Mouse (Mus musculus) heart, embryonic 16.5 days (tissue): ENCODE data around the gene Plod1. TPM values are rescaled to one million over a fixed set of nuclear protein-coding genes. Genes with fewer than 3 reads are reported as not detected.

Experiments used
- ATAC-seq: fragments of 200-750 bp; cut with Nextera tagmentation; replicated peaks from 2 replicates; pipeline ENCODE4 v1.8.0; 2017; ENCODE audit warnings: moderate number of reproducible peaks; ENCODE audit not compliant: insufficient read depth, low FRiP score; ENCODE audit errors: extremely low read depth
- H3K27ac ChIP-seq: fragments of 300-500 bp; sonication (generic); 2 replicates; pipeline ENCODE4 v1.5.1; 2014; ENCODE audit warnings: mild to moderate bottlenecking, low read length, control low read depth, moderate library complexity
- H3K27me3 ChIP-seq: fragments of 300-500 bp; sonication (generic); 2 replicates; pipeline ENCODE4 v1.6.1; 2014; ENCODE audit warnings: low read length, mixed read lengths; ENCODE audit not compliant: control insufficient read depth, insufficient read depth
- H3K36me3 ChIP-seq: fragments of 300-500 bp; sonication (generic); 2 replicates; pipeline ENCODE4 v1.6.1; 2014; ENCODE audit not compliant: control insufficient read depth, insufficient read depth
- H3K4me1 ChIP-seq: fragments of 300-500 bp; sonication (generic); 2 replicates; pipeline ENCODE4 v1.6.1; 2014; ENCODE audit warnings: low read length, mixed read lengths; ENCODE audit not compliant: control insufficient read depth, insufficient read depth
- H3K4me2 ChIP-seq: fragments of 300-500 bp; sonication (generic); 2 replicates; pipeline ENCODE4 v1.6.1; 2014; ENCODE audit warnings: low read depth, mild to moderate bottlenecking, control low read depth, low read length
- H3K4me3 ChIP-seq: fragments of 300-500 bp; sonication (generic); 2 replicates; pipeline ENCODE4 v1.5.1; 2014; ENCODE audit warnings: mild to moderate bottlenecking, control low read depth, low read length
- H3K9ac ChIP-seq: fragments of 300-500 bp; sonication (generic); 2 replicates; pipeline ENCODE4 v1.6.1; 2014; ENCODE audit warnings: low read length, control low read depth
- H3K9me3 ChIP-seq: fragments of 300-500 bp; sonication (generic); replicated peaks from 2 replicates; pipeline ENCODE4 v1.6.1; 2016; ENCODE audit warnings: low read length; ENCODE audit not compliant: control insufficient read depth
- WGBS: fragments of 180-500 bp; shearing (Covaris S2); extraction: QIAGEN DNeasy Blood & Tissue Kit; methylation state at CpG from one replicate; pipeline ENCODE4 v1.1.7; 2014; 5-methylcytosine and 5-hydroxymethylcytosine counted together
- polyA plus RNA-seq: library from polyadenylated mRNA; unstranded; fragments of >200 nt; fragmentation: Nextera tagmentation; extraction: Ambion mirVana; gene quantifications from 2 replicates; pipeline ENCODE4 v1.2.1, GENCODE M21; 2015

Plod1 gene
- polyA plus RNA-seq, 1 experiment from 2014 or later = 58.5 TPM

DNA sequence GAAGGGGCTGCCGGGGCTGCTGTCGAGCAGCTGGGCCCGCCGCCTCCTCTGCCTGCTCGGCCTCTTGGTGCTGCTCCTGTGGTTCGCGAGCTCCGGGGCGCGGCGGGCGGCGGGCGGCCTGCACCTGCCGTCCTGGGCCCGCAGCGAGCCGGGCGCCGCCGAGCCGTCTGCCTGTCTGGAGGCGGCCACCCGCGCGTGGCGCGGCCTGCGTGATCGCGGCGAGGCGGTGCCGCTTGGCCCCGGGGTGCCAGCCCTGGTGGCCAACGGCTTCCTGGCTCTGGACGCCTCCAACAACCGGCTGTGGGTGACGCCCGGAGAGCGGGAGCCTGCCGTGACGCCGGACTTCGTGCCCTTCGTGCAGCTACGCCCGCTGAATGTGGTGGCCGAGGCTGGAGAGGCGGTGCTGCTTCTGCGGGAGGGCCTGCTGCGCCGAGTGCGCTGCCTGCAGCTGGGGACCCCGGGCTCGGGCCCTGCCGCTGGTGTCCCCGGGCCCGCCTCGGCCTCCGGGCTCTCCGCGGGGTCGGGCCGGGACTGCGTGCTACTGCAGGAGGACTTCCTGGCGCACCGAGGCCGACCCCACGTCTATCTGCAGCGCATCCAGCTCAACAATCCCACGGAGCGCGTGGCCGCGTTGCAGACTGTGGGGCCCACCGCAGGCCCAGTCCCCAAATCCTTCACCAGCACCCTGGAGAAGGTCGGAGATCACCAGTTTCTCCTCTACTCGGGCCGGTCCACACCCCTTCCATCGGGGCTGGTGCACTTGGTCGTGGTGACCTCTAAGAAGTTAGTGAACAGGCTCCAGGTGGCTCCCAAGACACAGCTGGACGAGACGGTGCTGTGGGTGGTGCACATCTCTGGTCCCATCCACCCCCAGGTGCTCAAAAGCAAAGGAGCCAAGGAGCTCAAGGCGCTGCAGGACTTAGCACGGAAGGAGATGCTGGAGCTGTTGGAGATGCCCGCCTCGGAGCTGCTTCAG, 4.8 kb upstream of the Plod1 start:
- no peaks in the 10 kb centered on the region for H3K9me3 ChIP-seq
- H3K4me1 ChIP-seq = peaks cover 45% of the 10 kb centered on the region
- H3K4me2 ChIP-seq = peak overlapping the region; percentile 94
- peak overlapping the region; percentile 84 for H3K9ac ChIP-seq
- peak overlapping the region; percentile 72 for H3K4me3 ChIP-seq
- H3K27ac ChIP-seq = peak overlapping the region; percentile 75
- no peaks in the 10 kb centered on the region for H3K27me3 ChIP-seq
- peaks cover 25% of the 10 kb centered on the region for H3K36me3 ChIP-seq
- peak; percentile 20 for ATAC-seq
- 5% methylated on average over 84 of the region's 88 CpGs for WGBS

DNA sequence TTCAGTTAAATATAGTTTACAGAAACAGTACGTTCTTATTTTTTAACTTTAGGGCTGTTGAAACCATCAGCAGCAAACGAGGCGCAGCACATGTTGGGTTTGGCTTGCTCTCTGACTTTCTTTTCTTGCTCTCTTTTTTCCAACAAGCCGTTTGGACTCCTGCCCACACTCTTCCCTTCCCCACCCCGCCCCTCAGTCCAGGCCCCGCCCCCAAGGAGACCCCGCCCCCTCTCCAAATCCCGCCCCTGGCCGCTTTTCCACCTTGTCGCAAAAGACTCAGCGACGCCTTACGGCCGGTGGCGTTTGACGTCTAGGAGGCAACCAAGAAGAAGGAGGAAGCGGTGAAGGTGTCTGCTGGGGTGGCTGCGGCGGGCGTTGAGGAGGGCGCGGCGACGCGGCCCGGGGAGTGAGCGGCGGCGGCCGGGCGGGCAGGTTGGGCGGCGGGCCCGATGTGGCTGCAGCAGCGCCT, 4.0 kb upstream of the Plod1 start, which contains the start of gene 2510039O18Rik:
TSS of gene 2510039O18Rik (plus strand) at position 320 of the 469 bp plus-strand sequence.
- peak within 1 kb of the TSS; percentile 72 for H3K4me3 ChIP-seq
- H3K27ac ChIP-seq = peak within 1 kb of the TSS; percentile 82
- no peaks in the 10 kb centered on the region for H3K27me3 ChIP-seq
- H3K9me3 ChIP-seq = no peaks in the 10 kb centered on the region
- H3K9ac ChIP-seq = peak within 1 kb of the TSS; percentile 84
- peak; percentile 53 for ATAC-seq
- H3K36me3 ChIP-seq = peaks cover 18% of the 10 kb centered on the region
- H3K4me2 ChIP-seq = peak within 1 kb of the TSS; percentile 94
- WGBS = 1% methylated on average over 29 of the region's 35 CpGs
- peaks cover 49% of the 10 kb centered on the region for H3K4me1 ChIP-seq

DNA sequence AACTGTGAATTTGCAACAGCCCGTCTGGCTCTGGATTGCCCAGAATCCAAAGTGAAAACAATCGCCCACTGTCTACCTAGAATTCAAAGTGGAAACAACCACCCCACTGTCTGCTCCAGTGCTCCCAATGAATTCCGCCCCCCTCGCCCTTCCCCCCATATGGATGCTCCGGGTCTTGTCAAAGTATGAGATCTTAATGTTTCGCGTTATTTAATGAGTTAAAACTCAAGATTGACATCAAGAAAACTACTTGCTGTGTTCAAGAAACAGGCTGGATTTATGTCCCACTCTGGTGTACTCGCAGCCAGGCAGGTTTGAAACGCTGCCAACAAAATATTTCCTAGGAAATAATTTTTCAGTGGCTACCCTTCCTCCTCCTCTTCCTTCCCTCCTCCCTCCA, 3.5 kb upstream of the Plod1 start:
- Histone ChIP-seq H3K36me3 (peaks cover 14% of the 10 kb centered on the region), H3K9me3 (no peaks in the 10 kb centered on the region), H3K4me3 (peak overlapping the region; percentile 72; the same call in 1 of the 2 replicates), H3K27ac (peak overlapping the region; percentile 82), H3K4me1 (peaks cover 52% of the 10 kb centered on the region), H3K9ac (no peak overlapping the region), H3K4me2 (peak overlapping the region; percentile 50), H3K27me3 (no peaks in the 10 kb centered on the region)
- WGBS = 46% methylated on average over 9 of the region's 9 CpGs
- no peak for ATAC-seq

DNA sequence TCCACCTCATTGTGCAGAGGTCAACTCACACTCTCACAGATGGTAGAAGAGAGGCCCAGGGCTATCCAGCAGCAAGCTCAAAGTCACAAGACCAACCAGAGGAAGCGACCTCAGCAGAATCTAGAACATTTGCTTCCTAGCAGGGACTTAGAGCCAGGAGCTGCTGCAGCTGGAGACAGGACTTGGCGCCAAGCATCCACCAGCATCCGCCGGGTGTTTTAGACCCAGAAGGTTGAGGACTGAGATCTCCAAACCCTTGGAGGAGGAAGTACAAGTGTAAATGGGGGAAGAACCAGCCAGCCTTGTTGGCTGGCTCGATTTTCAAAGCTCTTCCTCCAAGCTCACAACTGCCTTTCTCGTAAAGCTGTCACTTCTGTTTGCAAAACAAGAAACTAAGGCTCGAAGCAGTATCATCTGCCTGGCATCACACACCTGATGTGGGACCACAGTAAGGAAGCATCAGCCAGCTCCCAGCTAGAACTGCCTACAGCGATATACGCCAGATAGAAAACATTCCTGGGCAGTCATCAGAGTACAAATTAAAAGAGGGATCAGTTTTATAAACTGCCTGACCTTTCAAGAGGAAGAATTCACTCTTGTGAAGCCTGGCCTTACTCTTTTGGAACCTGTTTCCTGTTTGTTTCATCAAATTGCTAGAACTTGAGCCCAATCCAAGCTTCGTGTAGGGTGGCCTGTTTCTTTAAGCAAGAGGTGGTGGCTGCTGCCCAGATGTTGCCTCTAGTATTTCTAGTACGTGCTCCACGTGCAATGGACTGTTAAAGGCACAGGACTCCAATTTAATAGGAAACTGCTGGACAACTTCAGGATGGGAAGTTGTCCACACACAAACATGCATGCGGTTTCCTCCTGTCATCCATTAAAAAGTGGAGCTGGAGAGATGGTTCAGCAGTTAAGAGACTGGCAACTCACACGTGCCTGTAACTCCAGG, 1.9 kb upstream of the Plod1 start:
- Histone ChIP-seq H3K27ac (peak overlapping the region; percentile 61), H3K36me3 (no peaks in the 10 kb centered on the region), H3K27me3 (no peaks in the 10 kb centered on the region), H3K9ac (no peak overlapping the region), H3K9me3 (no peaks in the 10 kb centered on the region), H3K4me2 (no peak overlapping the region), H3K4me1 (peaks cover 61% of the 10 kb centered on the region), H3K4me3 (no peak overlapping the region)
- no peak for ATAC-seq
- WGBS = 50% methylated on average over 14 of the region's 14 CpGs

- Histone ChIP-seq H3K4me2 (no peak overlapping the region), H3K36me3 (no peaks in the 10 kb centered on the region), H3K4me1 (peaks cover 62% of the 10 kb centered on the region), H3K4me3 (no peak overlapping the region), H3K9me3 (no peaks in the 10 kb centered on the region), H3K27me3 (no peaks in the 10 kb centered on the region), H3K9ac (no peak overlapping the region), H3K27ac (peak overlapping the region; percentile 61)
- ATAC-seq = no peak
- WGBS = 50% methylated on average over 5 of the region's 5 CpGs
These were observed 919 bp upstream of the Plod1 start for GRCm38 (mm10) chr4:147937486-147937885.

GRCm38 (mm10) chr4:147937021-147937420, 454 bp upstream of the Plod1 start:
- Histone ChIP-seq H3K4me2 (peak overlapping the region; percentile 86), H3K9me3 (no peaks in the 10 kb centered on the region), H3K4me3 (peak overlapping the region; percentile 85), H3K27ac (peak overlapping the region; percentile 85), H3K36me3 (no peaks in the 10 kb centered on the region), H3K9ac (peak overlapping the region; percentile 88), H3K4me1 (peaks cover 57% of the 10 kb centered on the region), H3K27me3 (no peaks in the 10 kb centered on the region)
- 48% methylated on average over 3 of the region's 3 CpGs for WGBS
- ATAC-seq = no peak

DNA sequence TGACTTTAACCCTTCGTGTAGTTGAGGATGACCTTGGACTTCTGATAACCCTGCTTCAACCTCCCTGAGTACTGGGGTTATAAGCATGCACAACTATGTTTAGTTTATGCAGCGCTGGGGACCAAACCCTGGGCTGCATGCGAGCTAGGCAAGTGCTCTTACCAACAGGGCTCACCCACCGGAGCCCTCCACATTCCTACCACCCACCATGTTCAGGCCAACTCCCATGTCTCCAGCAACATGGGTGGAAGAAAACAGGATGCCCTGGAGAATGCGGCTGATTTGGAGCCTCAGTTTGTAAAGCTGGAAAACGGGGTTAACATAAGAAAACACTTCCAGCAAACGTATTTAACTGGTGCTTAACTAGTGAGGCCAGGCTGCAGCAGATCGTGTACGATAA, 663 bp downstream of the Plod1 start:
- Histone ChIP-seq H3K27ac (peak overlapping the region; percentile 85; the same call in 1 of the 2 replicates), H3K4me1 (peaks cover 51% of the 10 kb centered on the region), H3K9me3 (no peaks in the 10 kb centered on the region), H3K9ac (peak overlapping the region; percentile 88), H3K27me3 (no peaks in the 10 kb centered on the region), H3K4me3 (peak overlapping the region; percentile 85), H3K4me2 (peak overlapping the region; percentile 86), H3K36me3 (peaks cover 7% of the 10 kb centered on the region)
- WGBS = 18% methylated on average over 9 of the region's 9 CpGs
- ATAC-seq = no peak

GRCm38 (mm10) chr4:147934611-147935010, 2.0 kb downstream of the Plod1 start:
- Histone ChIP-seq H3K9ac (no peak overlapping the region), H3K4me3 (no peak overlapping the region), H3K27me3 (no peaks in the 10 kb centered on the region), H3K36me3 (peaks cover 19% of the 10 kb centered on the region), H3K4me2 (peak overlapping the region; percentile 13; the same call in 1 of the 2 replicates), H3K27ac (no peak overlapping the region), H3K4me1 (peaks cover 44% of the 10 kb centered on the region), H3K9me3 (no peaks in the 10 kb centered on the region)
- 74% methylated on average over 4 of the region's 4 CpGs for WGBS
- ATAC-seq = no peak
